Comparison of ENCODE assay signal across 8 mouse cellular contexts in the genomic region with DNA sequence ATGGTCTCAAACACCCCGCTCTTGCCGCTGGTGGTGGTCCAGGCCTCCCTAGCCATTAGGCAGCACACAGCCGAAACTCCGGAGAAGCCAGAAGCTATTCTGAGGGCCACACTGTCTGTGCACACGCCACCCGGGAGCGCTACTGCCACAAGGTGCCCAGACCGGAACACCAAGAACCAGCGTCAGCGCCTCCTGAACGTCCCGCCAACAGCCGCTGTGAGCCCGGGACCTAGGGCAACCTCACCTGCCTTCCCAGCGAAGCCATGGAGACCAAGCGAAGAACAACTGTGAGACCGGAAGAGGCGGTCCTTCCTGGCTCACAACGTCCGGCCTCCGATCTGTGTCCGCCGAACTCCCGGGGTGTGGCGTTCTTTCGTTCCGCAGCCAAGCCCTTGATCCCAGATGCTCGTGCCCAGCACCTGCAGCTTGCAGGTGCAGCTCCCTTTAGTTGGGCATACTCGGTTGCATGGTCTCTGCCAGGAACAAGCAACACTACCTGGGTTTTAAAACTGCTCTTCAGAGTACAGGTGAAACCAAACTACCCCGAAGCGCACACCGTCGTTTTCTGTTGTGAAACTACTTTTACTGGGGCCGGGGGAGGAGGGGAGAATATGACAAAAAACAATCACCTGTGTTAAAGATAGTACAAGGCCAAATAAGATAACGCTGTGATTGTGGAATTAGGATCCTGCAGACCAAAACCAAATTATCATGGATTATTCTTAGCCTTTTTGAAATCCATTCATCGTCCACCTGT. TPM values are rescaled to one million over a fixed set of nuclear protein-coding genes. Genes with fewer than 3 reads are reported as not detected.
A peak's percentile ranks its signal among the peaks of the same experiment; 100 is the strongest.
DNase-seq lines count a peak whose midpoint lies in the region; ATAC-seq lines count a peak whose summit lies in the region.

Gene Mterf4 (minus strand): TSS at position 335 of the 757 bp plus-strand sequence.

- H3K4me3 ChIP-seq in embryonic facial prominence, embryonic 12.5 days = peak within 1 kb of the TSS; percentile 76
- peak within 1 kb of the TSS; percentile 72 for H3K4me3 ChIP-seq in limb, embryonic 11.5 days (ENCODE audit: low read depth, low read length)
- peak within 1 kb of the TSS; percentile 73 for H3K4me3 ChIP-seq in midbrain, embryonic 14.5 days (replicated peaks; ENCODE audit: low read depth, low read length)

- DNase-seq in 3134 (ENCODE audit: extremely low read depth, insufficient read length, low spot score) = peak; percentile 82
- peak; percentile 76 for DNase-seq in adrenal gland, postnatal 25 days
- DNase-seq in heart, adult 11 months = peak; percentile 97
- peak; percentile 83 for DNase-seq in kidney, adult 18-20 months
- peak; percentile 90 for DNase-seq in limb, embryonic 11.5 days (ENCODE audit: low spot score)
- DNase-seq in midbrain, embryonic 14.5 days = peak; percentile 93
- peak; percentile 54 to 77 for DNase-seq in spleen, adult 18-20 months

- peaks cover 10% of the 10 kb centered on the region; the same call in 1 of the 2 replicates for H3K4me1 ChIP-seq in embryonic facial prominence, embryonic 12.5 days
- H3K4me1 ChIP-seq in limb, embryonic 11.5 days (ENCODE audit: control insufficient read depth, insufficient read depth, low read length) = no peaks in the 10 kb centered on the region
- peaks cover 12% of the 10 kb centered on the region for H3K4me1 ChIP-seq in midbrain, embryonic 14.5 days (ENCODE audit: control insufficient read depth, insufficient read depth, low read length)

- no peaks in the 10 kb centered on the region for H3K27me3 ChIP-seq in embryonic facial prominence, embryonic 12.5 days
- H3K27me3 ChIP-seq in limb, embryonic 11.5 days (ENCODE audit: control insufficient read depth, insufficient read depth, low read length) = no peaks in the 10 kb centered on the region
- no peaks in the 10 kb centered on the region for H3K27me3 ChIP-seq in midbrain, embryonic 14.5 days (ENCODE audit: control insufficient read depth, insufficient read depth, low read length)

- peak within 1 kb of the TSS; percentile 83 for H3K9ac ChIP-seq in embryonic facial prominence, embryonic 12.5 days
- peak within 1 kb of the TSS; percentile 75 for H3K9ac ChIP-seq in limb, embryonic 11.5 days (ENCODE audit: low read length)
- H3K9ac ChIP-seq in midbrain, embryonic 14.5 days (replicated peaks; ENCODE audit: low read length) = peak within 1 kb of the TSS; percentile 63

- 8% methylated on average over 36 of the region's 36 CpGs for WGBS in embryonic facial prominence, embryonic 12.5 days
- WGBS in limb, embryonic 11.5 days = 9% methylated on average over 36 of the region's 36 CpGs
- WGBS in midbrain, embryonic 14.5 days = 6% methylated on average over 36 of the region's 36 CpGs

- H3K27ac ChIP-seq in embryonic facial prominence, embryonic 12.5 days = no peak within 1 kb of the TSS
- no peak within 1 kb of the TSS for H3K27ac ChIP-seq in limb, embryonic 11.5 days (replicated peaks; ENCODE audit: low read depth, low read length)
- no peak within 1 kb of the TSS for H3K27ac ChIP-seq in midbrain, embryonic 14.5 days (replicated peaks; ENCODE audit: low read depth, low read length)

- H3K4me2 ChIP-seq in embryonic facial prominence, embryonic 12.5 days (replicated peaks) = peak within 1 kb of the TSS; percentile 75
- peak within 1 kb of the TSS; percentile 56 for H3K4me2 ChIP-seq in limb, embryonic 11.5 days (ENCODE audit: low read depth, severe bottlenecking)
- H3K4me2 ChIP-seq in midbrain, embryonic 14.5 days (ENCODE audit: low read length) = peak within 1 kb of the TSS; percentile 84

- peaks cover 45% of the 10 kb centered on the region for H3K36me3 ChIP-seq in embryonic facial prominence, embryonic 12.5 days
- H3K36me3 ChIP-seq in limb, embryonic 11.5 days (ENCODE audit: control insufficient read depth, insufficient read depth, low read length) = peaks cover 18% of the 10 kb centered on the region
- H3K36me3 ChIP-seq in midbrain, embryonic 14.5 days (ENCODE audit: control insufficient read depth, insufficient read depth, low read length) = peaks cover 48% of the 10 kb centered on the region

- ATAC-seq in embryonic facial prominence, embryonic 12.5 days (ENCODE audit: insufficient number of reproducible peaks, insufficient read depth, low FRiP score, low TSS enrichment) = peak; percentile 89
- peak; percentile 83 for ATAC-seq in limb, embryonic 11.5 days (ENCODE audit: insufficient number of reproducible peaks, low FRiP score, low TSS enrichment, low read depth)
- ATAC-seq in midbrain, embryonic 14.5 days (ENCODE audit: low FRiP score, low TSS enrichment) = peak; percentile 92

- H3K9me3 ChIP-seq in embryonic facial prominence, embryonic 12.5 days = no peaks in the 10 kb centered on the region
- H3K9me3 ChIP-seq in limb, embryonic 11.5 days (ENCODE audit: control insufficient read depth, low read length) = no peaks in the 10 kb centered on the region
- no peaks in the 10 kb centered on the region for H3K9me3 ChIP-seq in midbrain, embryonic 14.5 days (ENCODE audit: control insufficient read depth, low read length)

RNA-seq across cellular contexts. Expression of gene Mterf4, which starts in this region (rescaled TPM):
- 28.1 and 29.6 TPM in 2 replicates for total RNA-seq in adrenal gland, postnatal 25 days (2021)
- 33.5 and 36.8 TPM in 2 replicates for polyA plus RNA-seq in embryonic facial prominence, embryonic 12.5 days (2016; fragmentation: Nextera tagmentation; extraction: Ambion mirVana)
- polyA plus RNA-seq in limb, embryonic 11.5 days (2014; fragmentation: Nextera tagmentation; extraction: Ambion mirVana) = 37.7 and 38.0 TPM in 2 replicates
- polyA plus RNA-seq in midbrain, embryonic 14.5 days (2014; fragmentation: Nextera tagmentation; extraction: Ambion mirVana) = 27.7 and 30.0 TPM in 2 replicates
